Mouse (Mus musculus): ENCODE results near the gene Rab13. TPM values are rescaled to one million over a fixed set of nuclear protein-coding genes. Genes with fewer than 3 reads are reported as not detected.
"Not testable (repeated sequence)": the region's sequence is repeated elsewhere in the genome, so short reads cannot be mapped to it uniquely, and the experiment has no call there.

Rab13 gene
- total RNA-seq, 2 experiments from 2014 or later = 8.9 to 9.8 TPM

DNA sequence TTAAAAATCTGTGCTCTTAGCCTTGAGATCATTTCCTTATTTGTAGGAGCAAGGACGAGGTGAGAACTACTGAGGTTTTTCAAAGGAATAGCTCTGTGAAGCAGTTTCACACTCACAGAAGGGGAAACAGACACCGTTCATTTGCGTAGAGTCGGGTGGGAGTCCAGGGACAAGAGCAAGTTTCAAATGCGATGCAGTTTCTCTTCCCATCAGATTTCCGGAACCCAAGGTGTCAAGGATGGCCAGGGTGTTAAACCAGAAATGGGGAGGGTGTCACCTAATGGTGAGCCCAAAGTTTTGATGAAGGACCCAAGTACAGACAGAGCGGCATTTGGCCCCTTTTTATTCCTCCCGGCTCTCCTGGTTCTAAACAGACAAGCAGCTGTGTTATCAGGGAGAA is 17.6 kb downstream of the Rab13 start:
- no peak for DNase-seq

GRCm38 (mm10) chr3:90231507-90232333 is 18.2 kb downstream of the Rab13 start, which contains the start of gene Jtb:
Gene Jtb, plus strand, starts transcription at chr3:90231597.
- DNase-seq = peak; percentile 95

DNA sequence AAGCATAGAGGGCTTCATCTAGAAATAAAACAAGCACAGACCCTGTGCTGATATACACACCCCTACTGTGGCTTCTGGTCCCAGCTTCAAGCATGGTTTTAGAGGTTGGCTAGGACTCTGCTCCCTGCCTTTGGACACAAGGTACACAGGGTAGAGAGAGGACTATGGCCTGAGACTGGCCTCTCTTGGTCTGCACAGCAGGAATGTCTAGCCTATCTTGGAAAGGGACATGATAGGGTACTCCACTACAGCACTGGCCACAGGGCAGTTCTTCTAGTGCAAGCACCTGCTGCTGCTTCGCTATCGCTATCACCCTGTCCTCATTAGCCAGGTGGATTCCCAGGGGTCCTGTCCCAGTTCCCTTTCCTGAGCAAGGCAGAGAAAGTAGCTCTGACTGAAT is 27.8 kb downstream of the Rab13 start:
- no peak for DNase-seq

DNA sequence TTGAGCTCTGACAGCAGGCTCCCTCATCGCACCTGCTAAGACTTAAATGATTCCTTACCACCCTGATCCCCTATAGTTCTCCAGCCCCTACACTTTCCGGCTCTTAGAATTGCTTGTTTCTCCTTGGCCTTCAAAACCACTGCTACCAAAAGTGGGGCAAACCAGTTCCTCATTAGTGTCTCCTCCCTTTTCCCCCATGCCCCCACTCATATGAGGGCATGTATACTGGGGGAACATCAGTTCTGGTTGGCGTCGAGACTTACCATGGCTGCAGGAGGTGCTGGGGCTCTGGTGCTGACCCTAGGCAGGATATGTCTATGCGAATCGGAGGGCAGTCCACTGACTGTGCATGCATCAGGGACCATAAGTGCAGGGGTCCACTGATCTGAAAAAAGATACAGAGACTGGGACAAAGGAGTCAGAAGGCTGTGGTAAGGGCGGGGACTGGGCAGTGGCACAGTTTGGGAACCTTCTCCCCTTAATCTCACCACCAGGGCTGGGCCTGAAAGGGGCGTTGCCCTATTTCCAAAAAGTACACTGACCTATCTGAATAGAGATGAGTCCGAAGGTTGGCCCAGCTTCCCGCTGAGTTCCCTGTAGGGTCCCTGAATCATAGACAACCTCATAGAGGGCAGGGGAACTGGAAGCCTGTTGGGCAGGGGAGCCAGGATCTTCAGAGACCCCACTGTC is 28.3 kb downstream of the Rab13 start:
- no peak for DNase-seq

GRCm38 (mm10) chr3:90242984-90243775 is 29.7 kb downstream of the Rab13 start, which contains the start of gene Creb3l4:
Gene Creb3l4, minus strand, starts transcription at chr3:90243512.
- DNase-seq = no peak

GRCm38 (mm10) chr3:90245406-90245805 is 31.9 kb downstream of the Rab13 start:
- no peak for DNase-seq

- no peak for DNase-seq
Measured at GRCm38 (mm10) chr3:90247630-90247959, 34.1 kb downstream of the Rab13 start.

- peak; percentile 90 to 91 for DNase-seq
Measured at GRCm38 (mm10) chr3:90247960-90248745, 34.7 kb downstream of the Rab13 start, which contains the start of gene Slc39a1. Gene Slc39a1, plus strand, starts transcription at chr3:90248172.

GRCm38 (mm10) chr3:90248746-90249100 is 35.2 kb downstream of the Rab13 start:
- DNase-seq = no peak

GRCm38 (mm10) chr3:90250791-90251190 is 37.3 kb downstream of the Rab13 start:
- DNase-seq = no peak

GRCm38 (mm10) chr3:90251731-90252226 is 38.3 kb downstream of the Rab13 start:
- DNase-seq = not testable (repeated sequence)

- DNase-seq = not testable (repeated sequence)
Measured at GRCm38 (mm10) chr3:90252659-90253058, 39.2 kb downstream of the Rab13 start.

GRCm38 (mm10) chr3:90253174-90253573 is 39.7 kb downstream of the Rab13 start:
- not testable (repeated sequence) for DNase-seq

- DNase-seq = peak; percentile 96 to 98
Measured at GRCm38 (mm10) chr3:90253653-90254418, 40.3 kb downstream of the Rab13 start, which contains the start of gene Crtc2. Gene Crtc2, plus strand, starts transcription at chr3:90254163.

GRCm38 (mm10) chr3:90254419-90255193 is 41.1 kb downstream of the Rab13 start:
- no peak for DNase-seq

GRCm38 (mm10) chr3:90255194-90255565 is 41.7 kb downstream of the Rab13 start:
- no peak for DNase-seq

- DNase-seq = no peak
Measured at GRCm38 (mm10) chr3:90255784-90256353, 42.4 kb downstream of the Rab13 start.

- DNase-seq = no peak
Measured at GRCm38 (mm10) chr3:90256731-90257530, 43.4 kb downstream of the Rab13 start.

- DNase-seq = no peak
Measured at GRCm38 (mm10) chr3:90258521-90258920, 45.0 kb downstream of the Rab13 start.
